Mouse (Mus musculus) liver, embryonic 14.5 days (tissue): Measurements from ENCODE around the gene Platr25. TPM values are rescaled to one million over a fixed set of nuclear protein-coding genes. Genes with fewer than 3 reads are reported as not detected.
"Not testable (repeated sequence)": the region's sequence is repeated elsewhere in the genome, so short reads cannot be mapped to it uniquely, and the experiment has no call there.

Experiments used
- ATAC-seq: fragments of 200-750 bp; cut with Nextera tagmentation; 2 replicates; pipeline ENCODE4 v1.8.0; 2017; ENCODE audit warnings: moderate number of reproducible peaks, mild to moderate bottlenecking, moderate library complexity; ENCODE audit not compliant: insufficient read depth
- DNase-seq, 3 experiments: peaks; one replicate each; pipeline ENCODE4 v3.0.0-alpha.2; 2012 to 2013; ENCODE audit warnings: low read depth in 3 of 3, low spot score in 3 of 3
- H3K27ac ChIP-seq: fragments of 300-500 bp; sonication (generic); 2 replicates; pipeline ENCODE4 v1.5.1; 2014; ENCODE audit warnings: moderate library complexity, mild to moderate bottlenecking, control low read depth, inconsistent platforms
- H3K27me3 ChIP-seq: fragments of 300-500 bp; sonication (generic); 2 replicates; pipeline ENCODE4 v1.6.1; 2014; ENCODE audit warnings: mild to moderate bottlenecking, low read length, moderate library complexity; ENCODE audit not compliant: control insufficient read depth, insufficient read depth
- H3K36me3 ChIP-seq: fragments of 300-500 bp; sonication (generic); replicated peaks from 2 replicates; pipeline ENCODE4 v1.6.1; 2014; ENCODE audit warnings: low read depth; ENCODE audit not compliant: control insufficient read depth, insufficient read depth
- H3K4me1 ChIP-seq, 2 experiments: fragments of 200-500 bp in 1 of 2; fragments of 300-500 bp in 1 of 2; sonication (generic) in 1 of 2; replicated peaks; 2 replicates each; pipeline ENCODE4 v1.6.1; 2012 to 2014; ENCODE audit warnings: antibody characterized with exemption in 1 of 2, inconsistent platforms in 1 of 2, low read length in 1 of 2; ENCODE audit not compliant: control insufficient read depth in 2 of 2, insufficient read depth in 2 of 2
- H3K4me2 ChIP-seq: fragments of 300-500 bp; sonication (generic); 2 replicates; pipeline ENCODE4 v1.6.1; 2014; ENCODE audit warnings: low read depth, mild to moderate bottlenecking, control low read depth, moderate library complexity
- H3K4me3 ChIP-seq, 2 experiments: fragments of 200-500 bp in 1 of 2; fragments of 300-500 bp in 1 of 2; sonication (generic) in 1 of 2; 2 replicates each; pipeline ENCODE4 v1.5.1; 2012 to 2014; ENCODE audit warnings: low read depth in 2 of 2, low read length in 2 of 2, mild to moderate bottlenecking in 2 of 2, control low read depth in 1 of 2, inconsistent platforms in 1 of 2, moderate library complexity in 1 of 2; ENCODE audit not compliant: insufficient read depth in 1 of 2
- H3K9ac ChIP-seq: fragments of 300-500 bp; sonication (generic); replicated peaks from 2 replicates; pipeline ENCODE4 v1.6.1; 2014; ENCODE audit warnings: mild to moderate bottlenecking, control low read depth, moderate library complexity
- H3K9me3 ChIP-seq: fragments of 300-500 bp; sonication (generic); 2 replicates; pipeline ENCODE4 v1.6.1; 2016; ENCODE audit warnings: low read length, mixed read lengths; ENCODE audit not compliant: control insufficient read depth
- CTCF ChIP-seq: IDR thresholded peaks from 2 replicates; pipeline ENCODE4 v1.5.1; 2016; ENCODE audit warnings: antibody characterized with exemption, low read depth, control low read depth
- EP300 ChIP-seq: IDR thresholded peaks from 2 replicates; pipeline ENCODE4 v1.6.1; 2016; ENCODE audit warnings: antibody characterized with exemption, low read depth
- WGBS: fragments of 180-500 bp; shearing (Covaris S2); extraction: QIAGEN DNeasy Blood & Tissue Kit; methylation state at CpG from one replicate; pipeline ENCODE4 v1.1.7; 2014; ENCODE audit not compliant: insufficient replicate concordance; 5-methylcytosine and 5-hydroxymethylcytosine counted together
- polyA plus RNA-seq, 2 experiments: library from polyadenylated mRNA; depleted of rRNA in 1 of 2; stranded (reverse) in 1 of 2; unstranded in 1 of 2; fragments of >200 nt; fragmentation: Nextera tagmentation in 1 of 2; extraction: Ambion mirVana in 1 of 2; gene quantifications; 2 replicates each; pipeline versions ENCODE4 v1.2.1 to v1.2.3; 2012 to 2014

The Platr25 gene
- polyA plus RNA-seq, 2 experiments = 2.3 to 3.5 TPM

- DNase-seq = no peak
- Histone ChIP-seq H3K9me3 (no peaks in the 10 kb centered on the region), H3K9ac (no peak overlapping the region), H3K4me3 (no peak overlapping the region), H3K4me1 (no peaks in the 10 kb centered on the region), H3K27me3 (no peaks in the 10 kb centered on the region), H3K4me2 (no peak overlapping the region), H3K36me3 (no peaks in the 10 kb centered on the region), H3K27ac (no peak overlapping the region)
- TF ChIP-seq EP300 = no peak
- TF ChIP-seq CTCF = no peak
- ATAC-seq = no peak
- WGBS = 81% methylated on average over 2 of the region's 2 CpGs
These were observed 27.2 kb downstream of the Platr25 start for GRCm38 (mm10) chr13:62733322-62733721.

GRCm38 (mm10) chr13:62712611-62713010, 47.9 kb downstream of the Platr25 start:
- WGBS = 72% methylated on average over 8 of the region's 8 CpGs
- H3K27ac ChIP-seq, H3K36me3 ChIP-seq, H3K9me3 ChIP-seq, DNase-seq, H3K27me3 ChIP-seq, H3K4me1 ChIP-seq, H3K9ac ChIP-seq, H3K4me2 ChIP-seq, H3K4me3 ChIP-seq, ATAC-seq: not testable (repeated sequence)

GRCm38 (mm10) chr13:62685287-62685648, 75.2 kb downstream of the Platr25 start:
- not testable (repeated sequence) for H3K9me3 ChIP-seq, H3K27me3 ChIP-seq, ATAC-seq, H3K36me3 ChIP-seq, H3K4me1 ChIP-seq, DNase-seq, H3K27ac ChIP-seq
- 20% methylated on average over 4 of the region's 4 CpGs for WGBS
- peak overlapping the region; percentile 54; the same call in 1 of the 2 replicates for H3K9ac ChIP-seq
- H3K4me2 ChIP-seq = peak overlapping the region; percentile 48
- H3K4me3 ChIP-seq = peak overlapping the region; percentile 47 to 70; a peak in 3 of 4 replicates

GRCm38 (mm10) chr13:62684608-62685286, 75.8 kb downstream of the Platr25 start:
- H3K36me3 ChIP-seq, H3K4me1 ChIP-seq, H3K27me3 ChIP-seq, H3K27ac ChIP-seq, H3K9me3 ChIP-seq: not testable (repeated sequence)
- ATAC-seq (peak; percentile 100), DNase-seq (peak; percentile 7 to 24 (median 13))
- Histone ChIP-seq H3K4me2 (peak overlapping the region; percentile 68), H3K9ac (peak overlapping the region; percentile 54), H3K4me3 (peak overlapping the region; percentile 47 to 70)
- WGBS = 1% methylated on average over 17 of the region's 20 CpGs

- DNase-seq = no peak
These were observed 107.2 kb downstream of the Platr25 start for GRCm38 (mm10) chr13:62653369-62653743.

GRCm38 (mm10) chr13:62652681-62653368, 107.7 kb downstream of the Platr25 start:
- not testable (repeated sequence) for H3K9me3 ChIP-seq

More at GRCm38 (mm10) chr13:62653369-62653743, 107.2 kb downstream of the Platr25 start:
- no peaks in the 10 kb centered on the region for H3K36me3 ChIP-seq
- H3K27me3 ChIP-seq = no peaks in the 10 kb centered on the region
- H3K9ac ChIP-seq = no peak overlapping the region
- TF ChIP-seq CTCF (no peak), EP300 (no peak)
- H3K9me3 ChIP-seq = no peaks in the 10 kb centered on the region
- ATAC-seq = peak; percentile 80
- H3K4me1 ChIP-seq = no peaks in the 10 kb centered on the region
- no peak overlapping the region for H3K27ac ChIP-seq
- WGBS = 16% methylated on average over 8 of the region's 8 CpGs
- H3K4me2 ChIP-seq = peak overlapping the region; percentile 62
- peak overlapping the region; percentile 53 to 91 for H3K4me3 ChIP-seq

More at GRCm38 (mm10) chr13:62652681-62653368, 107.7 kb downstream of the Platr25 start:
- peak; percentile 54 to 63 (median 58) for DNase-seq
- not testable (repeated sequence) for H3K36me3 ChIP-seq, H3K4me1 ChIP-seq, H3K27ac ChIP-seq, H3K27me3 ChIP-seq, H3K9ac ChIP-seq
- Histone ChIP-seq H3K4me3 (peak overlapping the region; percentile 53 to 91), H3K4me2 (peak overlapping the region; percentile 62)
- WGBS = 1% methylated on average over 16 of the region's 16 CpGs
- peak; percentile 95 for ATAC-seq
